Mouse (Mus musculus) CH12.LX (cell line): ENCODE results near the gene Wdcp. TPM values are rescaled to one million over a fixed set of nuclear protein-coding genes. Genes with fewer than 3 reads are reported as not detected.
A peak's percentile ranks its signal among the peaks of the same experiment; 100 is the strongest.

ENCODE experiments used
- DNase-seq: peaks from one replicate; pipeline ENCODE4 v3.0.0-alpha.2; 2013; ENCODE audit errors: extremely low read depth
- H3K27ac ChIP-seq: 2 replicates; pipeline ENCODE4 v1.5.1; 2012; ENCODE audit warnings: low read depth, mild to moderate bottlenecking, control low read depth, moderate library complexity; ENCODE audit not compliant: insufficient read depth
- H3K27me3 ChIP-seq: replicated peaks from 2 replicates; pipeline ENCODE3; 2012; ENCODE audit warnings: inconsistent platforms
- H3K36me3 ChIP-seq, 2 experiments: replicated peaks in 1 of 2; 2 replicates each; pipeline versions ENCODE3 to v1.6.1; 2012; ENCODE audit warnings: inconsistent platforms in 1 of 2, low read length in 1 of 2, mild to moderate bottlenecking in 1 of 2, mixed read lengths in 1 of 2, moderate library complexity in 1 of 2; ENCODE audit not compliant: control insufficient read depth in 1 of 2, insufficient read depth in 1 of 2
- H3K4me1 ChIP-seq, 2 experiments: 2 replicates each; pipeline ENCODE4 v1.6.1; 2012; ENCODE audit warnings: inconsistent platforms in 1 of 2, moderate library complexity in 1 of 2; ENCODE audit not compliant: insufficient read depth in 2 of 2, control insufficient read depth in 1 of 2
- H3K4me2 ChIP-seq: 2 replicates; pipeline ENCODE4 v1.6.1; 2012; ENCODE audit warnings: low read depth, mild to moderate bottlenecking, control low read depth; ENCODE audit not compliant: poor library complexity, insufficient read depth, severe bottlenecking
- H3K4me3 ChIP-seq, 3 experiments: fragments of 150-350 bp in 1 of 3; sonication (generic) in 1 of 3; replicated peaks in 1 of 3; 2 replicates each; pipeline versions ENCODE3 to v1.5.1; 2011 to 2012; ENCODE audit warnings: low read depth in 2 of 3, low read length in 2 of 3, mild to moderate bottlenecking in 2 of 3, moderate library complexity in 2 of 3, control low read depth in 1 of 3, improper control_type of control experiment in 1 of 3, inconsistent platforms in 1 of 3, mixed read lengths in 1 of 3; ENCODE audit not compliant: poor library complexity in 1 of 3
- H3K79me2 ChIP-seq: replicated peaks from 2 replicates; pipeline ENCODE4 v1.6.1; 2012; ENCODE audit warnings: mild to moderate bottlenecking, moderate library complexity; ENCODE audit not compliant: control insufficient read depth, poor library complexity, insufficient read depth, severe bottlenecking; ENCODE audit errors: extremely low read depth
- H3K9ac ChIP-seq: 2 replicates; pipeline ENCODE4 v1.6.1; 2012; ENCODE audit warnings: low read depth, mild to moderate bottlenecking, control low read depth, moderate library complexity; ENCODE audit not compliant: insufficient read depth
- H3K9me3 ChIP-seq: replicated peaks from 2 replicates; pipeline ENCODE3; 2012; ENCODE audit warnings: low read length, inconsistent platforms, mixed read lengths
- BHLHE40 ChIP-seq: IDR thresholded peaks from 2 replicates; pipeline ENCODE4 v1.6.1; 2011; ENCODE audit warnings: mild to moderate bottlenecking, low read depth, low read length, improper control_type of control experiment
- CHD1 ChIP-seq: IDR thresholded peaks from 2 replicates; pipeline ENCODE4 v1.6.1; 2012; ENCODE audit warnings: low read depth, low read length, improper control_type of control experiment, inconsistent platforms
- CTCF ChIP-seq, 2 experiments: IDR thresholded peaks in 1 of 2; conservative IDR thresholded peaks in 1 of 2; 2 replicates each; pipeline ENCODE4 v1.5.1; 2011 to 2012; ENCODE audit warnings: low read depth in 2 of 2, low read length in 2 of 2, improper control_type of control experiment in 1 of 2, inconsistent platforms in 1 of 2, mild to moderate bottlenecking in 1 of 2, moderate library complexity in 1 of 2
- E2F4 ChIP-seq: IDR thresholded peaks from 2 replicates; pipeline ENCODE4 v1.6.1; 2011; ENCODE audit warnings: low read depth, low read length, improper control_type of control experiment; ENCODE audit not compliant: insufficient replicate concordance
- ELF1 ChIP-seq: IDR thresholded peaks from 2 replicates; pipeline ENCODE4 v1.6.1; 2014; ENCODE audit warnings: low read depth, mild to moderate bottlenecking, inconsistent platforms, low read length, improper control_type of control experiment
- ETS1 ChIP-seq: conservative IDR thresholded peaks from 2 replicates; pipeline ENCODE4 v1.6.1; 2012; ENCODE audit warnings: low read depth, mild to moderate bottlenecking, inconsistent platforms, low read length, improper control_type of control experiment, moderate library complexity
- JUN ChIP-seq: IDR thresholded peaks from 2 replicates; pipeline ENCODE4 v1.6.1; 2011; ENCODE audit warnings: low read depth, mild to moderate bottlenecking, low read length, improper control_type of control experiment, moderate library complexity; ENCODE audit not compliant: insufficient read depth
- KAT2A ChIP-seq: IDR thresholded peaks from 2 replicates; pipeline ENCODE4 v1.6.1; 2012; ENCODE audit warnings: low read length, improper control_type of control experiment, inconsistent platforms; ENCODE audit not compliant: insufficient replicate concordance
- MAFK ChIP-seq: IDR thresholded peaks from 2 replicates; pipeline ENCODE4 v1.6.1; 2011; ENCODE audit warnings: low read length, improper control_type of control experiment; ENCODE audit not compliant: insufficient replicate concordance
- MAX ChIP-seq: IDR thresholded peaks from 2 replicates; pipeline ENCODE4 v1.6.1; 2011; ENCODE audit warnings: low read length, improper control_type of control experiment
- MAZ ChIP-seq: IDR thresholded peaks from 2 replicates; pipeline ENCODE4 v1.6.1; 2012; ENCODE audit warnings: low read depth, mild to moderate bottlenecking, inconsistent platforms, low read length, improper control_type of control experiment, moderate library complexity
- MXI1 ChIP-seq: IDR thresholded peaks from 2 replicates; pipeline ENCODE4 v1.6.1; 2011; ENCODE audit warnings: mild to moderate bottlenecking, low read depth, low read length, improper control_type of control experiment
- MYC ChIP-seq: IDR thresholded peaks from 2 replicates; pipeline ENCODE4 v1.6.1; 2011; ENCODE audit warnings: low read depth, mild to moderate bottlenecking, improper control_type of control experiment, low read length
- NELFE ChIP-seq: IDR thresholded peaks from 2 replicates; pipeline ENCODE4 v1.6.1; 2011; ENCODE audit warnings: low read depth, low read length, improper control_type of control experiment
- NRF1 ChIP-seq: IDR thresholded peaks from 2 replicates; pipeline ENCODE4 v1.6.1; 2014; ENCODE audit warnings: low read depth, mild to moderate bottlenecking, inconsistent platforms, low read length, improper control_type of control experiment, moderate library complexity
- PAX5 ChIP-seq: IDR thresholded peaks from 2 replicates; pipeline ENCODE4 v1.6.1; 2012; ENCODE audit warnings: low read length, inconsistent platforms, mixed read lengths
- POLR2AphosphoS2 ChIP-seq: IDR thresholded peaks from 2 replicates; pipeline ENCODE4 v1.6.1; 2011; ENCODE audit warnings: low read depth, low read length, improper control_type of control experiment
- RCOR1 ChIP-seq: conservative IDR thresholded peaks from 2 replicates; pipeline ENCODE4 v1.6.1; 2012; ENCODE audit warnings: low read depth, mild to moderate bottlenecking, inconsistent platforms, low read length, improper control_type of control experiment
- UBTF ChIP-seq: IDR thresholded peaks from 2 replicates; pipeline ENCODE4 v1.6.1; 2012; ENCODE audit warnings: low read depth, mild to moderate bottlenecking, inconsistent platforms, low read length, improper control_type of control experiment, moderate library complexity
- USF1 ChIP-seq: IDR thresholded peaks from 2 replicates; pipeline ENCODE4 v1.6.1; 2014; ENCODE audit warnings: low read depth, mild to moderate bottlenecking, inconsistent platforms, low read length, improper control_type of control experiment
- USF2 ChIP-seq: conservative IDR thresholded peaks from 2 replicates; pipeline ENCODE4 v1.6.1; 2011; ENCODE audit warnings: low read depth, low read length, improper control_type of control experiment
- ZC3H11A ChIP-seq: IDR thresholded peaks from 2 replicates; pipeline ENCODE4 v1.6.1; 2012; ENCODE audit warnings: low read depth, mild to moderate bottlenecking, inconsistent platforms, low read length, improper control_type of control experiment
- ZKSCAN1 ChIP-seq: IDR thresholded peaks from 2 replicates; pipeline ENCODE4 v1.6.1; 2012; ENCODE audit warnings: low read depth, inconsistent platforms, low read length, improper control_type of control experiment, borderline replicate concordance
- ZNF384 ChIP-seq: IDR thresholded peaks from 2 replicates; pipeline ENCODE4 v1.6.1; 2012; ENCODE audit warnings: low read depth, low read length, improper control_type of control experiment, inconsistent platforms
- dilution Hi-C: fragments of 300-500 bp; cut with MboI; formaldehyde crosslinking; loops from 2 replicates; pipeline ENCODE4 v1.14.3; 2020; ENCODE audit warnings: low sequenced_read_pairs; ENCODE audit not compliant: extremely low pct_unique_long_range_greater_than_20kb, extremely low pct_ligation_motif_present
- in situ Hi-C: fragments of 300-500 bp; cut with MboI; formaldehyde crosslinking; loops from 3 replicates; pipeline ENCODE4 v1.14.3; 2019; ENCODE audit warnings: low sequenced_read_pairs, low pct_ligation_motif_present, low pct_unique_long_range_greater_than_20kb, mixed read lengths
- polyA plus RNA-seq: library from polyadenylated mRNA; unstranded; fragments of >175 nt; gene quantifications from 2 replicates; pipeline ENCODE4 v1.2.1, GENCODE M21; 2012; ENCODE audit warnings: low read depth; ENCODE audit not compliant: insufficient read length
- total RNA-seq, 2 experiments: library from RNA; depleted of rRNA; stranded (reverse); fragments of 300-350 nt in 1 of 2; fragments of >200 nt in 1 of 2; gene quantifications; 2 replicates each; pipeline ENCODE4 v1.2.3; 2012 to 2014

Wdcp gene
- total and polyA plus RNA-seq, 3 experiments = 8.9 to 31.3 (median 18.9) TPM

- Histone ChIP-seq H3K4me1 (peaks cover 2 to 5% of the 10 kb centered on the region in 2 experiments; a peak in 2 of 4 replicates), H3K4me3 (no peak overlapping the region), H3K27ac (no peak overlapping the region), H3K4me2 (no peak overlapping the region), H3K27me3 (peaks cover 23% of the 10 kb centered on the region), H3K9me3 (no peaks in the 10 kb centered on the region), H3K79me2 (peaks cover 32% of the 10 kb centered on the region), H3K9ac (no peak overlapping the region), H3K36me3 (peaks cover 2 to 9% of the 10 kb centered on the region in 2 experiments)
- in situ Hi-C loops = loop anchor here (25.0 kb wide), 1 partner anchor 605 kb away; the partner anchor contains the start of genes Cenpo and Ptrhd1
- TF ChIP-seq CTCF (conservative IDR thresholded peaks at IDR 0.05 in 1 of 2, IDR thresholded peaks at IDR 0.05 in 1 of 2; ENCODE audit: low read depth in 2 of 2, low read length in 2 of 2) = no peak
- no peak for TF ChIP-seq ZKSCAN1
- TF ChIP-seq PAX5 = no peak
- no peak for TF ChIP-seq JUN
- TF ChIP-seq ZNF384 = no peak
- TF ChIP-seq UBTF = no peak
- no peak for TF ChIP-seq RCOR1
- TF ChIP-seq POLR2AphosphoS2 = no peak
- TF ChIP-seq USF2 = no peak
- no peak for TF ChIP-seq E2F4
- TF ChIP-seq MAFK = no peak
- TF ChIP-seq ZC3H11A = no peak
- TF ChIP-seq MAZ = no peak
- TF ChIP-seq ELF1 = no peak
- no peak for TF ChIP-seq KAT2A
- TF ChIP-seq MAX = no peak
- TF ChIP-seq NELFE = no peak
- TF ChIP-seq CHD1 = no peak
- TF ChIP-seq MYC = no peak
- no peak for DNase-seq
- dilution Hi-C loops = no loop called here
Observed at GRCm38 (mm10) chr12:4842456-4842855, 647 bp upstream of the Wdcp start.

GRCm38 (mm10) chr12:4843741-4844140 lies 638 bp downstream of the Wdcp start:
- peaks cover 3 to 5% of the 10 kb centered on the region in 2 experiments; a peak in 2 of 4 replicates for H3K4me1 ChIP-seq
- H3K4me2 ChIP-seq = peak overlapping the region; percentile 82
- H3K79me2 ChIP-seq = peaks cover 33% of the 10 kb centered on the region
- peaks cover 3 to 14% of the 10 kb centered on the region in 2 experiments for H3K36me3 ChIP-seq
- dilution Hi-C loops = no loop called here
- in situ Hi-C loops = loop anchor here (25.0 kb wide), 1 partner anchor 606 kb away; the partner anchor contains the start of genes Cenpo and Ptrhd1
- TF ChIP-seq MYC (peak; percentile 71), ETS1 (peak; percentile 28; the same call in 1 of the 2 replicates), USF1 (no peak), ZNF384 (no peak), MXI1 (peak; percentile 90), BHLHE40 (peak; percentile 96), MAX (peak; percentile 76), NRF1 (peak; percentile 75), NELFE (peak; percentile 3; the same call in 1 of the 2 replicates)
- H3K27ac ChIP-seq = no peak overlapping the region
- peak; percentile 49 for DNase-seq
- peak overlapping the region; percentile 59 for H3K9ac ChIP-seq
- peaks cover 23% of the 10 kb centered on the region for H3K27me3 ChIP-seq
- no peaks in the 10 kb centered on the region for H3K9me3 ChIP-seq
- peak overlapping the region; percentile 67 to 78 (median 77) for H3K4me3 ChIP-seq
